Mouse (Mus musculus): ENCODE results near the gene Sh3rf3.
"Not testable (repeated sequence)": the region's sequence is repeated elsewhere in the genome, so short reads cannot be mapped to it uniquely, and the experiment has no call there.

Sh3rf3 gene

GRCm38 (mm10) chr10:58981674-58982329 is 168.6 kb downstream of the Sh3rf3 start:
- peak; percentile 22 for DNase-seq (ENCODE audit: low read depth, low spot score)

DNA sequence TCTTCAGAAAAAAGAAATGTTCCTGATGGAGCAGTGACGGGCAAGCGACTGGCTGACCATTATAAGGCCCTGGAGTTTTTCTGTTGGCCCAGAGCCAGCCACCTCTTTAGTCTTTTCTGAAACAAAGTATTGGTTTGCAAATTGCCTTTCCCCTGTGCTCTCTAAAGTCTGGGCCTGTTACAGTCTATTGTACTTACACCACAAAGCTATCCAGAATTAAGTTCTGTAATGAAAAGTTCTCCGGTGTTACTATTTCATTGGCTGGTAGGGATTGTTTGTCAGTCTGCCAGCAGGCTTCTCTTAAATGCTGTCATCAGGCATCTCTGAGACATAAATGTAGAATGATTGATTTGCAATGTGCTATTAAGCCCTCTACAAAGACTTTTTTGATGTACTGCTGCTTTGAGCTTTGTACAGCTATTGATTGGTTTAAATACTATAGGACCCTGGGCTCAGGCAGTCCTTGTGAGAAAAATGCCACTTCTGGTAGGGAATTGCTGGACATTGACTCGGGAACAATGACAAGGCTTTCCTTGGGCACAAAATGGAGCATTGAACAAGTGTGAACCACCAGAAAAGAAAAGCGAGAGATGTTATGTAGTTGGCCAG is 169.5 kb downstream of the Sh3rf3 start:
- DNase-seq (ENCODE audit: low read depth, low spot score): no peak

- no peak for DNase-seq (ENCODE audit: low read depth, low spot score)
These were observed 178.5 kb downstream of the Sh3rf3 start for GRCm38 (mm10) chr10:58991611-58992010.

- no peak for DNase-seq (ENCODE audit: low read depth, low spot score)
These were observed 181.6 kb downstream of the Sh3rf3 start for GRCm38 (mm10) chr10:58994726-58995125.

DNA sequence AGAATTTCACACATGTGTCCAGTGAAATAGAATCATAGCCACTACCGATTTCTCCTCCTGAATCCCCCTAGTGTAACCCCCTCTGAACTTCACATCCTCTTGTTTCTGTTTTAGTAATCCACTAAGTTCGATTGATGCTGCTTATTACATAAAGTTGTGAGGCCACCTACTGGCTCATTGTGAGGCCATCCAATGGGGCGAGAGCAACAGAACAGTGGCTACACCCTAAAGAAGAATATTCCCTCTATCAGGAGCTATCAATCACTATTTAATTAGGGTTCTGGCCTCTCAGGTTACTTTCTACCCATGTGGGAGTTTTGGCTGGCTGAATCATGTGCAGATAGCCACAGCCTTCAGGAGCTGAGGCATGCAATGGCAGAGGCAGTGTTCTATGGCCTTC is 182.0 kb downstream of the Sh3rf3 start:
- DNase-seq (ENCODE audit: low read depth, low spot score): no peak

DNA sequence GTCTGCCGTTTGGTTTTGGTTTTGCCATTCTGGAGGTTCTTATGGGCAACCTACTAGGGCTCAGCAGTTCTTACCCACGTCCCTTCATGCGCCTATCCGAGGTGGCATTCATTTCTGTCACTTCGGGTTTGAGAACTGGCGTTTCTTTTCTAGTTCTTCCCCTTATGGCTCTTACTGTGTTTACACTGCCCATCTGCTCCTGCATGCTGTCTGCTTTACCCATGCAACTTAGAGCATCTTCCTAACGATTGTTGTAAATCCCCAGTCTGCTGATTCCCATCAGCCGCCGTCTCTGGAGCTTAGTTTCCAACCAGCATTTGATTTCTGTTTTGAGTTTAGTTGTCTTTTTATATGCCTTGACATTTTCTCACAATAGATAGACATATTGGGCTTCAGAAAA is 189.2 kb downstream of the Sh3rf3 start:
- DNase-seq (ENCODE audit: low read depth, low spot score): peak; percentile 58

DNA sequence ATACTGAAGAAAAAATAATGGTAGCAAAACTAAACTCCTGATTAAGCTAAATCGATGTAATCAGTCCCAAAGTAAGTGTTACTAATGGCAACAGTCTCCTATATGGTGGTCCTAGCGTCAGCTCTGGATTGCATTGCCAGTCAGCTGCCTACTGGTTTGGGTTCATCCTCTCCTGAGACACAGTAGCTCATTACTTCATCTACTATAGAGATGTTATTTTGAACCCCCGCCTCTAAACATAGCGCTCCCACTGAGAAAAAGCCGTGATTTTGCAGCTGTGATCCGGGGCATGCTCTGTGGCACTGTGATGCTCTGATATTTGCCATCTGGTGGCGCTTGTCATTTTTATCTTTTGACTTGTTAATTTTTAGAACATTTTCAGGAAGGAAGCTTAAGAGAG is 198.3 kb downstream of the Sh3rf3 start:
- DNase-seq (ENCODE audit: low read depth, low spot score): peak; percentile 63

DNA sequence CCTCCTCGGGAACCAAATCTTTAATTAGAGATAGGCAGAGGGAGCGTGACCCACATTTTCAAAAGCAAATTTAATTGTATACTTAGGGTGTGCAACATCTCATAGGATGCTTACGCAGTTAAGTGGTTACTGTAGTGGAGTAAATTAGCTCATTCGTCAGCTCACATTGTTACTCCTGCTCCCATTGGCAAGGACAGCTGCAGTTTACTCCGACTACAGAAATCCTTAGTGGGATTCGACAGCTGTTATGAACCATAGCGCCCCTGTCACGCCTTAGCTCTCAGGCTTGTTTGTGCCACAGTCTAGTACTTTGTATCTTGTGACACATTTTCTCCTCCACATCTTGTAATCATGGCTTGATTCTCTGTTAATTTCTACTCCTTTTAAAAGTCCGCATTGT is 200.5 kb downstream of the Sh3rf3 start:
- DNase-seq (ENCODE audit: low read depth, low spot score): no peak

GRCm38 (mm10) chr10:59019302-59019973 is 206.3 kb downstream of the Sh3rf3 start:
- DNase-seq (ENCODE audit: low read depth, low spot score): no peak

DNA sequence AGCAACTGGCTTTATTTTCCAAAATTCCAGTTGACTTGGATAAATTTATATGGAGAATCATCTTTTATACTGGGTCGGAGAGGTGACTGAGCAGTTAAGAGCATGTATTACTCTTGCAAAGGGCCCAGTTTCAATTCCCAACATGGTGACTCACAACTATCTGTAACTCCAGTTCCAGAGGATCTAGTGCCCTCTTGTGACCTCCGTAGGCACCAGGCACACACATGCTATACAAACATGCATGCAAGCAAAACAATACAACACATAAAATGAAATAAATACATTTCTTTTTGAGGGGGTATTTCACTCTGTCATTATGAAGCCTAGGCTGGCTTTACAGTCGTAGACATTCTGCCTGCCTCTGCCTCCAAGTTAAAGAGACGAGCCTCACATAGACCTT is 237.3 kb downstream of the Sh3rf3 start:
- DNase-seq (ENCODE audit: low read depth, low spot score): no peak

DNA sequence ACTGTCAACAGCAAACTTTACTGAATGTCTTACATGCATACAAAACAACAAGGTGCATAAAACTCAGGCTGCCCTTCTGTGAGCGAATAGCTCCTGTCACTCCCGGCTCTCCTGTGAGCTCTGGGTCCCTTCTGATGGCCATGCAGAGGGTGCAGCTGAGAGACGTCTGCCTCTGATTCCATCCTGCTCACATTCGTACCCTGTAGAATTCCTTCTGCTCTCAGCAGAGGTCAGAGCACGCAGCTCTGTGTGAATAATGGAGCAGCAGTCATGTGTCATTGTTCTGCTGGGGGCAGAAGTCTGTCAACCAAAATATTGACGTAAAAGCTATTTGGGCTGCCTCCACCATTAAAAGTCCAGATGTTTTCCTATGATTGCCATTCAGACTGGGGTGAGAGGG is 243.1 kb downstream of the Sh3rf3 start:
- no peak for DNase-seq (ENCODE audit: low read depth, low spot score)

DNA sequence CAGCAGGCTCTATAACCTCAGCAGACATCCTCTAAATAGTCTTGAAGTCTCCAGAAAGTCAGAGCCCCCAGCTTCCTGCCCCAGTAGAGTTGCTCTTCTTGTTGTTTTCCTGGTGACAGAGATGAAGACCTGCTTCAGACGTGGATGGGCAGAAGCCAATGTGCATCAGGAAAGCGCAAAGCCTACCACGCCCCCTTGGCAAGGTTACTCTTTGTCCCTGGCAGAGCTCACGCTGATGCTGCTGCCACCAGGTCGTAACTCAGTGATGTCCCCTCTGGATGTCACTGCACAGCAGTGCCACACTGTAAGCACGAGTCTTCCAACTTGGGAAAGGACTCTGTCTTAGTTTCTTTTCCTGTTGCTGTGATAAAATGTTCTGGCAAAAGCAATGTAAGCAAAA is 253.6 kb downstream of the Sh3rf3 start:
- DNase-seq (ENCODE audit: low read depth, low spot score): no peak

GRCm38 (mm10) chr10:59072827-59073226 is 259.7 kb downstream of the Sh3rf3 start:
- peak; percentile 76 for DNase-seq (ENCODE audit: low read depth, low spot score)

GRCm38 (mm10) chr10:59076681-59077080 is 263.5 kb downstream of the Sh3rf3 start:
- no peak for DNase-seq (ENCODE audit: low read depth, low spot score)

DNA sequence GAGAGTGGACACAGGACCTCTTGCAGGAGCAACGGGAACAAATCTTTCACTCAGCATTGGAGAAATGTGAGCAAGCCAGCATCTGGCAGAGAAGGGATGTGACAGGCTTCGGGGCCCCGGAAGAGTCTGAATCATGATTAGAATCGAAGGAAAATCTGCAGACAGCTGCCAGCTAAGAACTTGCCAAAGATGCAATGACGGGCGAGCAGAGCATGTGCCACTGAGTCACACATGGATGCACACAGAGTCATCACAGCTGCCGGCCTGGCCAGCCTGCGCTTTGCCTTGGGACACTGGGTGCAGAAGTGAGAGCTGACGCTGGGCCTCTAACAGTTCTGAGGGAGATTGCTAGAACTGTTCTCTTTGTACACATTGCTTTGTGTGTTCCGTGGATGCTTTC is 264.8 kb downstream of the Sh3rf3 start:
- peak; percentile 76 for DNase-seq (ENCODE audit: low read depth, low spot score)

GRCm38 (mm10) chr10:59085604-59086003 is 272.4 kb downstream of the Sh3rf3 start:
- no peak for DNase-seq (ENCODE audit: low read depth, low spot score)

DNA sequence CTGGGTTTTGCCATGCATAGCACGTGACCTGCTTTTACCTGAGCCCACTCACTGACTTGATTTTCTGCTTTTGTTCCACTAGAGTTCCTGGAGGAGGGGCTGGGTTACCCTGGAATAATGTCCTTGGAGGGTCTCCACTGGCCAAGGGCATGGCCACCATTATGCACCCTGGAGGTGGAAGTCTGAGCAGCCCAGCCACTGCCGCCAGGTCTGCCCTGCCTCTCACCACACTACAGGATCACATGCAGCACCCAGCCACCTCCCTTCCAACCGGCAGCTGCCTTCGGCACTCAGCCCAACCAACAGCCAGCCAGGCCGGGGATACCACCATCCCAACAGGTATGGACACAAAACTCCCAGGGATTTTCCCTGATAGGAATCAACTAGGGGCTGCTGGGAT is 273.4 kb downstream of the Sh3rf3 start:
- DNase-seq (ENCODE audit: low read depth, low spot score): no peak

DNA sequence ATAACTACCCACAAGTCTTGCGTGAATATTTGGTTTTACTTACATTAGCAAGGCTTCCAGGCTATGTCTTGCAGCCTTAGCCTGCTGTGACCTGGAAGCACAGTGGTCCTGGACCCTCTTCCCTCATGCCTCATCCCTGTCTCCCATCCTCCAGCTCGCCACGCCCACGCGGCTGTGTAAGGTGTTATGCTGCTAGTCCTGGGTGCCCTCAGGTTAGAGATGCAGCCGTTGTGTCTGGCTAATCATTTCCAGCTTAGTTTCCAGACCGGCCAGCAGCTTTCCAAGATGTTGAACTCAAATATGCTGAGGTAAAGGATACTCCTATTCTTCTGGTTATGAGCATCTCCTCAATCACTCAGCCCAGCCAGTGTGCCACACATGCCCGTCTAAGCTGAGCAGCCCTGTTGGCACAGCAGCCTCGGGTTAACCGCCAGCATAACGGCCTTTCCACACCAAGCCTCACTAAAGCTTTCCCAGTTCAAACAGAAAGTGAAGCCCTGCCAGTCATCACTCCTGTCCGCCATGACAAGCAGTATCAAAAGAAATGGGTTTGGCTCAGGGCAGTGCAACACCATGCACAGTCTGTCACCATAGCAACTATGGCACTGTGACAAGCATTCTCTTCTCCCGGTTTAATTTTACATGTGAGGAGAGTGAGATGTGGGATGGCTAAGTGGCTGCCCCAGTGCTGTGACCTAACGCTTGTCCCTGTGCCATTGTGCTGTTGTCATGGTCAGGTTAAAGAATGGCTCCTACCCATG is 276.9 kb downstream of the Sh3rf3 start:
- DNase-seq (ENCODE audit: low read depth, low spot score): peak; percentile 83

DNA sequence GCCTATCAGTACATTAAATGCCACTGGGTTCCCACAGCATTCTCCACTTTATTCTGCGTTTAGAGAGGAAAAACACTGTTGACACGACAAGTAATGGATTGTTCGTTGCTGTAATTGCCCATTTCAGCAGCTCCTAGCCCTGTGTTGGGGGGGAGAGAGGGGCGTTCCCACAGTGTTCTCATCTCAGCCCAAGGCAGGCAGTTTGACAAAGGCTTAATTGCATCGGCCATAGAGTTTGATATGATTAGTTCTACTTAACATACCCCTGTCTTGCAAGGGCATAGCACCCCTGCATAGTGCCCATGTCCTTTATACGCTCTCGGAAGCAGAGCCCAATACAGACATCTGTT is 277.4 kb downstream of the Sh3rf3 start:
- no peak for DNase-seq (ENCODE audit: low read depth, low spot score)

DNA sequence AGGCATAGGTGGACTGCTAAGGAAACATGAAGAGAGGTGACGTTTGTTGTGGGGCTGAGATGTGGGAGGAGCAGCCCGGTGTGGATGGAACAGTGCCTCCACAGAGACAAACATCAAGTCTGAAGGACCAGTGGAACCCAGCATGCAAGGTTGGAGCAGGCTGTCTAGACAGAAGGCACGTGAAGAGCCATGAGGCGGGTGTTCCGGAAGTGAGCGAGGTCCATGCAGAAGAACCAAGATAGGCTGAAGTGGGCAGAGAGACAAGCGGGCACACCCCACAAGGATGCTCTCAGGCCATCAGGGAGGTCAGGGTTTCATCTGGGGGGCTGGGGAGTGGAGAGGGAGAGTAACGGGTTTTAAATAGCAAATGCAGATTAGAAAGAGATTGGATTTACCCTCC is 278.4 kb downstream of the Sh3rf3 start:
- no peak for DNase-seq (ENCODE audit: low read depth, low spot score)

- DNase-seq (ENCODE audit: low read depth, low spot score): no peak
These were observed 278.8 kb downstream of the Sh3rf3 start for GRCm38 (mm10) chr10:59091988-59092387.

GRCm38 (mm10) chr10:59103076-59103475 is 289.9 kb downstream of the Sh3rf3 start:
- not testable (repeated sequence) for DNase-seq (ENCODE audit: low read depth, low spot score)

Measured in brain, adult 2 months (tissue).